Mouse (Mus musculus): ENCODE data around the gene Zfp981.
"Not testable (repeated sequence)": the region's sequence is repeated elsewhere in the genome, so short reads cannot be mapped to it uniquely, and the experiment has no call there.

DNA sequence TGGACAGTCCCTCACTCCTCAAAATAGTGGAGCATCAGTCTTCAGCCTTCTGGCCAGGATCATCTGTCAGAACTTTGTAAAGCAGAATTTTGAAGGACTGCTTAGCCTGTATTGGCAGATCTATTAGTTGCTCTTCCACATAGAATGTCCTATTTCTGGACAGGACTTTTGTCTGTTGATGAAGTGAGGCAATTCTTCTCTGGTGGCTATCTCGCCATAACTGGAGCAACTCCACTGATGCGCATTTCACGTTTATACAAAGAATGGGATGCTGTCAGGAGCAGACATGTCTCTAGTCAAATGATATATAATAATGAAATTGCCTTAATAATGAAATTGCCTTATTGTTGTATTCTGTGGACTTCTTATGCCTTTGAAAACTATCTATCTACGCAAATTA lies 12.6 kb upstream of the Zfp981 start:
- not testable (repeated sequence) for TF ChIP-seq CTCF (IDR thresholded peaks at IDR 0.05; ENCODE audit: control insufficient read depth, insufficient read depth, insufficient replicate concordance, low read depth, low read length); POLR2A (IDR thresholded peaks at IDR 0.05; ENCODE audit: control insufficient read depth, low read depth, low read length)
